Mouse (Mus musculus) lung, adult 2 months (tissue): ENCODE data around the gene Stk11. TPM values are rescaled to one million over a fixed set of nuclear protein-coding genes. Genes with fewer than 3 reads are reported as not detected.

ENCODE experiments used
- DNase-seq: peaks from one replicate; pipeline ENCODE4 v3.0.0; 2022
- H3K4me1 ChIP-seq: fragments of 200-500 bp; 2 replicates; pipeline ENCODE4 v1.6.1; 2011; ENCODE audit warnings: low read length; ENCODE audit not compliant: control insufficient read depth, insufficient read depth
- H3K4me3 ChIP-seq: fragments of 200-500 bp; replicated peaks from 2 replicates; pipeline ENCODE3; 2011; ENCODE audit warnings: low read depth, mild to moderate bottlenecking, control low read depth, low read length; ENCODE audit errors: extremely low read depth
- CTCF ChIP-seq: fragments of 200-500 bp; IDR thresholded peaks from 2 replicates; pipeline ENCODE4 v1.5.1; 2011; ENCODE audit warnings: mild to moderate bottlenecking, low read length, control low read depth; ENCODE audit not compliant: insufficient read depth
- POLR2A ChIP-seq: fragments of 200-500 bp; IDR thresholded peaks from 2 replicates; pipeline ENCODE4 v1.6.1; 2011; ENCODE audit warnings: low read depth, mild to moderate bottlenecking, control low read depth, low read length, borderline replicate concordance; ENCODE audit errors: extremely low read depth
- WGBS: fragments of 180-500 bp; shearing (Covaris S2); methylation state at CpG from one replicate; pipeline ENCODE4 v1.1.7; 2018; 5-methylcytosine and 5-hydroxymethylcytosine counted together
- polyA plus RNA-seq: library from polyadenylated mRNA; depleted of rRNA; stranded (reverse); fragments of >200 nt; gene quantifications from 2 replicates; pipeline ENCODE4 v1.2.3, GENCODE M21; 2012; rRNA removed

Gene Stk11
- polyA plus RNA-seq = 161 and 168 TPM in 2 replicates

DNA sequence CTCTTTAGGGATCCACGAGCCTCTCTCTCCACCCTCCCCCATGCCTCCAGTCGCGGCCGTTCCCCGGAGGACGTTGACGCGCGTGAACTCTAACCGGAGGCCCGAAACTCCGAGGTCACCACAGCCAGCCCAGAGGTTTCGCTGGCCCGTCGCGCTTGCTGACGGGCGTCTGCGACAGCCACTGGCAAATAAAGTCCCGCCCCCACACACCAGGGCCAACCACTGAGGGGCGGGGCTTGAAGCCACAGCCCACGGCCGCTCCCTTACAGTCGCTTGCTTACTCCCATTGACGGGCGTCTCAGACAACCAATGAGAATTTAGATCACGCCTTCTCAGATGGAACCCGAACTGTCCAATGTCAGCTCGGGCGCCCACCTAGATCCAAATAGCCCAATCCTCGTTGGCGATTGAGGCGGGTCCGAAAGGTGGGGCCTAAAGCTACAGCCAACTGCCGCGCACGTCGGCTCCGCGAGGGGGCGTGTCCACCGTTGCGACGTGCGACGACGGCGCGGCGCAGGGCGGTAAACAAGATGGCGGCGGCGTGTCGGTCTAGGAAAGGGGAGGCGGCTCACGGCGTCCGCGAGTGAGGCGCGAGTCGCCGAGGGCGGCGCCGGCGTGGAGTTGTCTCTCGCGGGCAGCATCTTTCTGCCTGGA lies at the start of gene Stk11:
Gene Stk11 (plus strand): TSS at position 514 of the 654 bp plus-strand sequence.
- DNase-seq = peak; percentile 97
- Histone ChIP-seq H3K4me1 (peaks cover 13% of the 10 kb centered on the region), H3K4me3 (peak within 1 kb of the TSS; percentile 83)
- peak; percentile 90; the same call in 1 of the 2 replicates for TF ChIP-seq POLR2A
- TF ChIP-seq CTCF = no peak
- under 1% methylated on average over 70 of the region's 70 CpGs for WGBS

- H3K4me1 ChIP-seq = peaks cover 34% of the 10 kb centered on the region
- TF ChIP-seq POLR2A = no peak
- no peak for TF ChIP-seq CTCF
- DNase-seq = no peak
- WGBS = 82% methylated on average over 6 of the region's 7 CpGs
- no peak overlapping the region for H3K4me3 ChIP-seq
Measured at GRCm38 (mm10) chr10:80069251-80069650, 46.4 kb upstream of the Stk11 start.

DNA sequence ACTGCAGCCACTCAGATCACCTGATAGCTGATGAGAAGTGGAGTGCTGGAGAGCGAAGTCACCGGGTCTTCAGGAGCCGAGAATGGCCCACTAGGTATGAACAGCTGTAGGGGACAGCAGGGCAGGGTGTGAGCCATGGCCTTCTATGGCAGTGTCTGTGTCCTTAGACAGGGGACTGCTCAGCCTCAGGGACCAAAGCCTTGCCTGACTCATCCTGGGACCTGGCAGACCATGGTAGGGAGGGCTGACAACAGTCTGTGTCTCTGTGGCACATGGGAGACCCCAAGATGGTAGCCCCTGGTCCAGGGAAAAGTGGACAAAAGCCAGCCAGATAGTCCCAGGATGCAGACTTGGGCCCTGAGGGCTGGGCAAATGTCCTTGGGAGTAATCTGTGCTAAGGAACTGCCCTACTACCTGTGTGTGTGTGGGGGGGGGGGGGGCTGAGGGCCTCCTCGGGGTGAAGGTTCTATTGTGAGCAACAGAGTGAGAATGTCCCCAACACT lies 45.6 kb upstream of the Stk11 start:
- DNase-seq = no peak
- Histone ChIP-seq H3K4me1 (peaks cover 39% of the 10 kb centered on the region), H3K4me3 (no peak overlapping the region)
- TF ChIP-seq POLR2A (no peak), CTCF (no peak)
- WGBS = 89% methylated on average over 4 of the region's 4 CpGs

- Histone ChIP-seq H3K4me3 (no peak overlapping the region), H3K4me1 (peaks cover 45% of the 10 kb centered on the region)
- TF ChIP-seq POLR2A (no peak; the same call in 1 of the 2 replicates), CTCF (no peak)
- DNase-seq = peak; percentile 75
- 28% methylated on average over 9 of the region's 9 CpGs for WGBS
Measured at GRCm38 (mm10) chr10:80070837-80071515, 44.6 kb upstream of the Stk11 start.

DNA sequence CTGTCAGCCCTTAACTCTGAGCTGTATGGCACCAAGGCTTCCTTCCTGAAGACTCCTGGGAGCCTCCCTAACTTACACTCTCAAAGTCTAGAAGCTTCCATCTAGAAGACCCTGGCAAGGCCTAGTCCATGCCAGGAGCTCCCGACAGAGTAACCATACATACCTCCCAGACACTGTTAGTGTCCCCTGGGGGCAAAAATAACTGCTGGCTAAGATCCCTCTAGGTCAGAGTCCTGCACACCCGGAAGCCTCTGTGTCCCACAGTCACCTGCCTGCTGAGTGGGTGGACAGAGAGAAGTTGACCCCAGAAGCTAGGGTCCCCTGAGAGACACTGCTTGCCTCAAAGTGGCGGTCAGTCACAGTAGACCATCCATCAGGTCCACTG lies 44.1 kb upstream of the Stk11 start:
- H3K4me3 ChIP-seq = no peak overlapping the region
- no peak for TF ChIP-seq CTCF
- TF ChIP-seq POLR2A = no peak
- peaks cover 48% of the 10 kb centered on the region for H3K4me1 ChIP-seq
- WGBS = 40% methylated on average over 3 of the region's 3 CpGs
- no peak for DNase-seq

DNA sequence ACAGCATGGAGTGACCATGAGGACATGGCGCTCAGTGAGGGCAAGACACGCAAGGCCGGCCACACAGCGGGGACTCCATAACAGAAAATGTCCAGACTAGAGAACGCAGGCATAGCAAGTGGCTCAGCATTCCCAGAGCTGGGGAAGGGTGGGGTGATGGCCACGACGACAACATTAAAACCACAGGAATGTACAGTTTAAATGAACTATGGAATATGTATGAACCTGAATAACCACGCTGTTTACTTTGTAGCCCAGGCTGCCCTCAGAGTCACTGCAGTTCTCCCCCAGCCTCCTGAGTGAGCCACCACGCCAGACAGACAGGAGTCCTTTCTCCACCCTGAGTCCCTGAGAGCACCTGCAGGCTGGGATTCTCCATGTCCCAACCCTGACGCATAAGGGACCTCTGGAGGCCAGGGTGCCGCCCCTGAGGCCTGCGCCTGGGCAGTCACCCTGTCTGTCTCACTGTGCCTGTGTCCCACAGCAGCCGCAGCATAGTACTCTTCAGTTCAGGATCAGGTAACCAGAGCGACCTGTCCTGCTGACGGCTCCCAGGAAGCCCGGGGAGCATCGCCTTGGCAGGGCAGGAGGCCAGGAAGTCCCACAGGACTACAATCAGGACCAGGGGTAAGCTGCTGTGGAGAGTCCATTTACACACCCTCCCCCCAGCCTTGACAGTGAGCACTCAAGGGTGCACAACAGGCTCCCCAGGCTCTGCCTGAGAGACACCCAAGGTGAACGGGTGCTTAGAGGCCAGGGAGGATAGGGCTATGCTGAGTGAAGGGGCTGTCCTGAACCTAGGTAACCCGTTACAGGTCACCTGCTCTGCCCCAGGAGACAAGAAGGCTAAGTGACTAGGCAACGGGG lies 42.7 kb upstream of the Stk11 start:
- 73% methylated on average over 20 of the region's 20 CpGs for WGBS
- Histone ChIP-seq H3K4me1 (peaks cover 48% of the 10 kb centered on the region), H3K4me3 (no peak overlapping the region)
- TF ChIP-seq CTCF (no peak), POLR2A (no peak)
- DNase-seq = no peak

DNA sequence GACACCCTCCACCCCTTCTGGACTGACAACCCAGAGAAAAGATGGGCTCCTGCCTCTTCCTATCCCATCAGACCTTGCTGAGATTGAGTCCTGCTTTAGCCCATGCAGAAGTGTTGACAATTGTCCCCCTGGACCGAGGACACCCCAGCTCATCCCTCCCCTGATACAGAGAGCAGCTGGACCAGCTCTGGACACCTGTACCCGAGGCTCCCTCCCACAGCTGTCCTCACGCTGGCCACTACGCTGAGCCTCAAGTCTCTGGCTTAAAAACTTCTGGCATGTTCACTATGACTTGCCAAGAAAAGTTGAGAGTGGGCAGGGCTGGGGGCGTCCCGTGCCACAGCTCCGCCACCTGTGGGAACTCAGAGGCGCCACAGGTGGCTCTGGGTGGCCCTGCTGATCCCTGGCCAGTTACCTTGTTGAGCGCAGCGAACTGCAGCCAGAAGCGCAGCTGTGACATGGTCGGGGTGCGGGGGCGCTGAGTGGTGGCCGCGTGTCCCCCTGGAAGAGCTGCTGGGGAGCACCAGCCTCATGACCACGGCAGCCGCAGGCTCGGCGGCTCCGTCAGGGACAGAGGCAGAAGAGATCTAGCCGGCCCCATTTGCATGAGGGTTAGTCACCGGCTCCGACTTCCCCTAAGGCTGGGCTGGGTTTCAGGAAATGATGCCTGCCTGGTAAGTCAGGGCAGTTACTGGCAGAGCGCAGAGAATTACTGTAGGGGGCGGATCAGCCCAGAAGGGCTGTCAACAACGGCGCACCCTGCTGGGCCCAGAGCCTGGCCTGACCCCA lies 40.6 kb upstream of the Stk11 start:
- peaks cover 48% of the 10 kb centered on the region for H3K4me1 ChIP-seq
- WGBS = 9% methylated on average over 28 of the region's 28 CpGs
- DNase-seq = peak; percentile 77
- peak overlapping the region; percentile 71 for H3K4me3 ChIP-seq
- TF ChIP-seq POLR2A (peak; percentile 62; the same call in 1 of the 2 replicates), CTCF (peak; percentile 47)

- H3K4me1 ChIP-seq = peaks cover 46% of the 10 kb centered on the region
- TF ChIP-seq CTCF = no peak
- no peak overlapping the region for H3K4me3 ChIP-seq
- WGBS = 75% methylated on average over 1 of the region's 1 CpGs
- DNase-seq = no peak
Measured at GRCm38 (mm10) chr10:80075924-80076323, 39.7 kb upstream of the Stk11 start.
